Mouse (Mus musculus) hindbrain, postnatal 0 days (tissue): ENCODE data around the gene Zfp53. TPM values are rescaled to one million over a fixed set of nuclear protein-coding genes. Genes with fewer than 3 reads are reported as not detected.

Experiments
- ATAC-seq: fragments of 200-750 bp; cut with Nextera tagmentation; 2 replicates; pipeline ENCODE4 v1.8.0; 2017; ENCODE audit warnings: mild to moderate bottlenecking, moderate TSS enrichment, moderate library complexity
- DNase-seq: peaks from one replicate; pipeline ENCODE4 v3.0.0-alpha.2; 2015; ENCODE audit warnings: low spot score
- H3K27ac ChIP-seq: fragments of 300-500 bp; sonication (generic); 2 replicates; pipeline ENCODE4 v1.5.1; 2014; ENCODE audit warnings: mild to moderate bottlenecking
- H3K27me3 ChIP-seq: fragments of 300-500 bp; sonication (generic); 2 replicates; pipeline ENCODE4 v1.6.1; 2014; ENCODE audit warnings: low read length, mixed read lengths; ENCODE audit not compliant: insufficient read depth
- H3K36me3 ChIP-seq: fragments of 300-500 bp; sonication (generic); 2 replicates; pipeline ENCODE4 v1.6.1; 2014; ENCODE audit warnings: low read length, mixed read lengths; ENCODE audit not compliant: insufficient read depth
- H3K4me1 ChIP-seq: fragments of 300-500 bp; sonication (generic); 2 replicates; pipeline ENCODE4 v1.6.1; 2014; ENCODE audit warnings: antibody characterized with exemption, low read length, mixed read lengths; ENCODE audit not compliant: insufficient read depth
- H3K4me2 ChIP-seq: fragments of 300-500 bp; sonication (generic); 2 replicates; pipeline ENCODE4 v1.6.1; 2014; ENCODE audit warnings: low read depth, mild to moderate bottlenecking, low read length, moderate library complexity, mixed read lengths
- H3K4me3 ChIP-seq: fragments of 300-500 bp; sonication (generic); 2 replicates; pipeline ENCODE4 v1.5.1; 2014; ENCODE audit warnings: low read length
- H3K9ac ChIP-seq: fragments of 300-500 bp; sonication (generic); replicated peaks from 2 replicates; pipeline ENCODE4 v1.6.1; 2014; ENCODE audit warnings: mild to moderate bottlenecking, low read length, moderate library complexity, mixed read lengths
- H3K9me3 ChIP-seq: fragments of 300-500 bp; sonication (generic); 2 replicates; pipeline ENCODE4 v1.6.1; 2016; ENCODE audit warnings: low read length, mixed read lengths
- CTCF ChIP-seq: IDR thresholded peaks from 2 replicates; pipeline ENCODE4 v1.5.1; 2016; ENCODE audit warnings: antibody characterized with exemption, control low read depth, low read depth
- WGBS: fragments of 180-500 bp; shearing (Covaris S2); extraction: QIAGEN DNeasy Blood & Tissue Kit; methylation state at CpG from one replicate; pipeline ENCODE4 v1.1.7; 2014; 5-methylcytosine and 5-hydroxymethylcytosine counted together
- polyA plus RNA-seq: library from polyadenylated mRNA; unstranded; fragments of >200 nt; fragmentation: Nextera tagmentation; extraction: Ambion mirVana; gene quantifications from 2 replicates; pipeline ENCODE4 v1.2.1, GENCODE M21; 2015
- total RNA-seq: library from RNA; depleted of rRNA; stranded (reverse); fragments of >200 nt; gene quantifications from 2 replicates; pipeline ENCODE4 v1.2.3, GENCODE M21; 2014

The Zfp53 gene
- total and polyA plus RNA-seq, 2 experiments from 2014 or later, result 3.1 to 7.9 TPM

DNA sequence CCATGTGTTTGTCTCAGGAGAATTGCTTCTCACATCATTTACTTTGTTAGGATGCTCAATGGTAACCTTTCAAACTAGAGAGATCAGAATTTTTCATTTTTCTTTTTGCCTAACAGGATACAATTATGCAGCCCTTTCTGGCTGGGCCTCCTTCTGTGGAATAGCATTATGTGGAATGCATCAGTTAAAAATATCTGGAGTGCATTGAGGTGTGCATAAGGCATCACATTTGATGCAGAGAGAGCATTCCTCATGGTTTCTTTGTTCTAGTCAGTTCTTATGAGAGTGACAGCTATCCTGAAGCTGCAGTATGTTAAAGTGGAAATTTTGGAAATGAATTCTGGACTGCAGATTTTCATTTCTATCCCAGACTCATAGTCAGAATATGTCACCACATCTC is 37.5 kb downstream of the Zfp53 start:
- DNase-seq (no peak), ATAC-seq (no peak)
- Histone ChIP-seq H3K9me3 (no peaks in the 10 kb centered on the region), H3K4me2 (no peak overlapping the region), H3K36me3 (no peaks in the 10 kb centered on the region), H3K27me3 (no peaks in the 10 kb centered on the region), H3K27ac (no peak overlapping the region), H3K9ac (no peak overlapping the region), H3K4me1 (no peaks in the 10 kb centered on the region), H3K4me3 (no peak overlapping the region)
- TF ChIP-seq CTCF, result no peak

DNA sequence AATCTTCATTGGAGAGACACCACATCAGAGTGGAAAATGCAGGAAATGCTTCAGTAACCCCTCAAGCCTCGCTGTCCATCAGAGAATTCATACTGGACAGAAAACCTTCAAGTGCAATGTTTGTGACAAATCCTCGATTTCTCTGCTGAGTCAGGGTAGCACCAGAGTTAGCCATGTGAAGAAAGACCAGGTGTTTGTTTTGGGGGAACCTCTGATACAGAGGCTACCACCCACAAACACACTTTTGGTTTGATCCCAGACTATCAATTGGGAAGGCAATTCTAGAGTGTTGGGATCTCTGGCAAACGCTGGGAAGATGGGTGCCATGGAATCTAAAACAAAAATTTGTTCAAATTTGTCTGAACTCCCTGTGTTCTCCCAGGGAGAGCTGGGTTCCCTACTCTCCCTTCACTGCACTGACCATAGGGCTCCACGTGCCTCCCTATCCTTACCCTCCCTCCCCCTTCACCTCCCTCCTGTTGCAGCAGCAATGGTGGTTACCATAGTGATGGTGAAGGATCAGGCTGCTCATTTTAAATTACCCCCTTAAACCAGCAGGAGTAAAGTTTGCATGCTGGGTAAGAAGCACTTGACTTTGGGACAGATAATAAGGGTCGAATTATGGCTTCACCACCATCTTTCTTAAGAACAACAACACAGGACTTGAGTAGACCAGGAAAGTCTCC is 42.0 kb downstream of the Zfp53 start:
- ATAC-seq, result no peak
- Histone ChIP-seq H3K9me3 (no peaks in the 10 kb centered on the region), H3K36me3 (no peaks in the 10 kb centered on the region), H3K4me1 (no peaks in the 10 kb centered on the region), H3K4me3 (no peak overlapping the region), H3K9ac (no peak overlapping the region), H3K4me2 (0 out of 2 replicates have a peak overlapping the region, but pooled peaks have one; percentile 81), H3K27me3 (no peaks in the 10 kb centered on the region), H3K27ac (no peak overlapping the region)
- 61% methylated on average over 5 of the region's 5 CpGs for whole genome bisulfite sequencing
- TF ChIP-seq CTCF, result 0 out of 2 replicates have a peak, but pooled peaks have one; percentile 2
- no peak for DNase-seq

DNA sequence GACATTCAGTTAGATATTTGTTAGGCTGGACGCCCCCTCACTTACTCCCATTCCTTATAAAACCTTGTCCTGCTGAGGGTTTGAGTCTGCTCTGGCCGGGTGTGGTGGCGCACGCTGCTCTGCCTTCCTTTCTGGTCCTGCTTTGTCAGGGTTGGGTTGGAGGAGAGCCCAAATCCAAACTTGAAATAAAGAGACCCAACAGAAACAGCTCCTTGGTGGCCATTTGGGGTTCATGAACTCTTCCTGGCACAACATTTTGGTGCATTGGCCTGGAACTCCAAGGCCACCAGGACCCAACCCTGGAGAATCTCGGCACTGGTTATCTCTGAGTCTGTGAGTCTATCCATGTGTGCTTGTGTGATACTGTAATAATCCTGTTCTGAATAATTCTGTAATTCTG is 42.8 kb downstream of the Zfp53 start:
- H3K4me1 ChIP-seq, result no peaks in the 10 kb centered on the region
- H3K27ac ChIP-seq, result peak overlapping the region; percentile 91
- TF ChIP-seq CTCF, result no peak
- no peaks in the 10 kb centered on the region for H3K27me3 ChIP-seq
- H3K9me3 ChIP-seq, result no peaks in the 10 kb centered on the region
- peak overlapping the region; percentile 81 for H3K4me2 ChIP-seq
- no peak for DNase-seq
- H3K36me3 ChIP-seq, result no peaks in the 10 kb centered on the region
- no peak; the same call in 1 of the 2 replicates for ATAC-seq
- 52% methylated on average over 5 of the region's 5 CpGs for WGBS
- H3K4me3 ChIP-seq, result peak overlapping the region; percentile 54
- H3K9ac ChIP-seq, result peak overlapping the region; percentile 89

DNA sequence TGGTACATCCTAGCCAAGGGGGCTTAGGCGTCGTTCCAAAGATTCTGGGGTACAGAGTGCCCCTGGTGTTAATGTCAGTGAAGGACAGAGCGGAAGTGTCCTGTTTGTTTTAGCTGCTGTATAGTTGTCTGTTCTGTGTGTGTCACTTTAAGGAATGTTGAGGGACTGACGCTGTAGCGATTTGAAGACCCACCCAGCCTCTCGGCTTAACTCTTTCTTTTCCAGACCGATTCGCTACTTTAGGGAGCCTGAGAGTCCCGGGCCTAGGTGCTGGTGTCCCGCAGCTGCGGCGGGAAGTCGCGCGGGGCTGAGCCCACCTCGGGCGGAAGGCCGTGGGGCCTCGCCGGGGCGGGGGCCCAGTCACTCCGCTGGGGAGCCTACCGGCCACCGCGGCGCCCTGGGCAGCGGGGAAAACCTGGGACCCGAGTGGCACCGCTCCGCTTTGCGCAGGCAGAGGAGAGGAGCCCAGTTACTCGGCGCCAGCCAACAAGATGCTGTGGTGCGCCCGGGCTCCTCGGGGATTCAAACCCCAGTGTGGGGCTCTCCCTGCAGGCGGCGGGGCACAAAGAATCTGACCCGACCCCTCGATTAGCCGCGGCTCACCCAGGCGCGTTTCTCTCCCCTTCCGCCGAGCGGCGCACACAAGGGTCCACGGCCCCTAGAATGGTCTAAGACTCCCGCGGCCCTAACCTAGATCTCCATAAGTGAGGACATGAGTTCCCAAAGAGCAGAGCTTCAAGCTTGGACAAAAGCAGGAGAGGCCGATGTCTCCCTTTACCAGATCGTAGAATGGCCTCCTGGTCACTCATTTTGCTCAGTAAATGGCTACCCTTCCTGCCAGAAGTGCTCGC is 43.5 kb downstream of the Zfp53 start:
- peak; percentile 87 for DNase-seq
- Histone ChIP-seq H3K4me2 (peak overlapping the region; percentile 81), H3K36me3 (no peaks in the 10 kb centered on the region), H3K27ac (peak overlapping the region; percentile 91), H3K9me3 (no peaks in the 10 kb centered on the region), H3K4me3 (peak overlapping the region; percentile 54), H3K27me3 (no peaks in the 10 kb centered on the region), H3K4me1 (no peaks in the 10 kb centered on the region), H3K9ac (peak overlapping the region; percentile 89)
- TF ChIP-seq CTCF, result peak; percentile 56
- WGBS, result under 1% methylated on average over 54 of the region's 54 CpGs
- ATAC-seq, result peak; percentile 91

DNA sequence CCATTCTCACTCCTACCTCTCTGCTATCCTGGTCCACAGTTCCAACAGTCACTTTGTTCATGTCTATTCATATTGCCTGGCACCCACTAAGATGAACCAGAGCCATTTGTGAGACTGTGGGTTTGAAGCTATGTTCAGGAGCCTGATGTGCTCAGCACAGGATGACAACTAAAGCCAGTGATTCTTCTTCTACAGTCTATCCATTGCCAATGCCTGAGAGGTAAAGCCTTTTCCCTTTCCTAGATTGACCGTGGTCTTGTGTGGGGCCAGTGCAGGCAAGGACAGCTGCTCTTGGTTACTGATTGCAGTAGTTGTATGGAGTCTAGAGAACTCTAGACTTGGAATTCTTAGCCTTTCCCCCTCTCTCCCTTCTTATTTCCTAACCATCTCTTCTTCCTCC is 45.2 kb downstream of the Zfp53 start:
- H3K4me2 ChIP-seq, result no peak overlapping the region
- no peaks in the 10 kb centered on the region for H3K4me1 ChIP-seq
- H3K27me3 ChIP-seq, result no peaks in the 10 kb centered on the region
- WGBS, result 100% methylated on average over 1 of the region's 1 CpGs
- H3K4me3 ChIP-seq, result no peak overlapping the region
- no peak overlapping the region for H3K27ac ChIP-seq
- no peaks in the 10 kb centered on the region for H3K9me3 ChIP-seq
- TF ChIP-seq CTCF, result no peak
- no peak overlapping the region for H3K9ac ChIP-seq
- H3K36me3 ChIP-seq, result no peaks in the 10 kb centered on the region
- ATAC-seq (no peak), DNase-seq (no peak)

DNA sequence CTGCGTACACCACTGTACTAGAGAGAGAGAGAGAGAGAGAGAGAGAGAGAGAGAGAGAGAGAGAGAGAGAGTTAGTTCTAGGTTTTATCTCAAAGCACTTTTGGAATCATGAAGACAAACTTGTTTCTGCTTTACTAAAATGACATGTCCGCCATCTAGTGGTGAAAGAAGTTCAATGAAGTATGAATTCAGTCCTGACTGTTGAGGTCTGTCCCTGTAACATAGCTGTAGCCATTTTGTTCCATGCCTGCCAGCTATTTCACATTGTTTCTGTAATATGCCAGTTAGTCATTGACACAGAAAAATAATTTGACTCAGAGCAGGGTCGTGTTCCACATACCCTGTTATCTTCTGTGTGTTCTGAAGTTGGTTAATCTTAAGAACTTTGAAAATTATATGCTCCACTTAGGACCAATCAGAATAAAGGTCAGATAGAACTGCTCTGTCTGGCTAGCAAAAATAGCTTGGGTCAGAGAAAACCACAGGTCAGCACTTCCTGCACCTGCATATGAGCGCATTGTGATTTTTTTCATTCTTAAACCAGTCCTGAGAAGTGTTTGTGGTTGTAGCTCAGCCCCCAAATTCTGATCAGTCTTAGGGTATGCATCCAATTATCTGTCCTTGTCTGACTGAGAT is 45.8 kb downstream of the Zfp53 start:
- ATAC-seq (peak; percentile 48), DNase-seq (peak; percentile 93)
- no peaks in the 10 kb centered on the region for H3K9me3 ChIP-seq
- 14% methylated on average over 4 of the region's 4 CpGs for WGBS
- no peaks in the 10 kb centered on the region for H3K4me1 ChIP-seq
- no peak overlapping the region for H3K9ac ChIP-seq
- H3K4me3 ChIP-seq, result no peak overlapping the region
- peak; percentile 85 for TF ChIP-seq CTCF
- H3K27ac ChIP-seq, result peak overlapping the region; percentile 65; the same call in 1 of the 2 replicates
- no peaks in the 10 kb centered on the region for H3K36me3 ChIP-seq
- peak overlapping the region; percentile 91 for H3K4me2 ChIP-seq
- H3K27me3 ChIP-seq, result no peaks in the 10 kb centered on the region
